Mouse (Mus musculus) CH12.LX (cell line): ENCODE measurements around the gene Tbc1d9.

Source experiments
- ELF1 ChIP-seq: IDR thresholded peaks from 2 replicates; pipeline ENCODE4 v1.6.1; 2014; ENCODE audit warnings: low read depth, mild to moderate bottlenecking, inconsistent platforms, low read length, improper control_type of control experiment
- ETS1 ChIP-seq: conservative IDR thresholded peaks from 2 replicates; pipeline ENCODE4 v1.6.1; 2012; ENCODE audit warnings: low read depth, mild to moderate bottlenecking, inconsistent platforms, low read length, improper control_type of control experiment, moderate library complexity
- JUN ChIP-seq: IDR thresholded peaks from 2 replicates; pipeline ENCODE4 v1.6.1; 2011; ENCODE audit warnings: low read depth, mild to moderate bottlenecking, low read length, improper control_type of control experiment, moderate library complexity; ENCODE audit not compliant: insufficient read depth
- JUND ChIP-seq: conservative IDR thresholded peaks from 2 replicates; pipeline ENCODE4 v1.6.1; 2011; ENCODE audit warnings: low read depth, low read length, improper control_type of control experiment
- MAFK ChIP-seq: IDR thresholded peaks from 2 replicates; pipeline ENCODE4 v1.6.1; 2011; ENCODE audit warnings: low read length, improper control_type of control experiment; ENCODE audit not compliant: insufficient replicate concordance
- MAZ ChIP-seq: IDR thresholded peaks from 2 replicates; pipeline ENCODE4 v1.6.1; 2012; ENCODE audit warnings: low read depth, mild to moderate bottlenecking, inconsistent platforms, low read length, improper control_type of control experiment, moderate library complexity
- MEF2A ChIP-seq: IDR thresholded peaks from 2 replicates; pipeline ENCODE4 v1.6.1; 2014; ENCODE audit warnings: low read depth, mild to moderate bottlenecking, inconsistent platforms, low read length, improper control_type of control experiment, borderline replicate concordance
- MXI1 ChIP-seq: IDR thresholded peaks from 2 replicates; pipeline ENCODE4 v1.6.1; 2011; ENCODE audit warnings: mild to moderate bottlenecking, low read depth, low read length, improper control_type of control experiment
- RCOR1 ChIP-seq: conservative IDR thresholded peaks from 2 replicates; pipeline ENCODE4 v1.6.1; 2012; ENCODE audit warnings: low read depth, mild to moderate bottlenecking, inconsistent platforms, low read length, improper control_type of control experiment
- ZC3H11A ChIP-seq: IDR thresholded peaks from 2 replicates; pipeline ENCODE4 v1.6.1; 2012; ENCODE audit warnings: low read depth, mild to moderate bottlenecking, inconsistent platforms, low read length, improper control_type of control experiment

DNA sequence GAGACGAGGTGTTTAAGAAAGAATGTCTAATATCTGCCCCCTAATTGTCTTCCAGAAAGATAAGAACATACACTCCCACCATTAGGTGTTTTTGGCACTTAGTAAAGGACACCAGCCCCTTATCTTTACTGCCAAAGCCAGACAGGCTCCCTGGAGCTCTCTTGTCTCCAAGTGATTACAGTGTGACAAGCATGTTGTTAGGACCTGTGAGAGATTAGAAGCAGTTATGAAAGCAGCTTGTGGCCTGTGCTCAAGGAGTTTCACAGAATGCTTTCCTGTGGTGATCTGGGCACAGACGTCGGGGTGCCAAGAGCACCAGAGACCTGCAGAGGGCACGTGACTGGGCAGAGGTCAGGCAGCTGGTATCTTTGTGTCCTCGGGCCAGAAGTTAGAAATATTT lies 49.9 kb downstream of the Tbc1d9 start:
- no peak for TF ChIP-seq ZC3H11A
- no peak for TF ChIP-seq ETS1
- no peak for TF ChIP-seq RCOR1
- TF ChIP-seq JUND: no peak
- TF ChIP-seq MAZ: no peak
- TF ChIP-seq ELF1: no peak
- no peak for TF ChIP-seq MEF2A
- TF ChIP-seq JUN: no peak
- TF ChIP-seq MXI1: no peak
- no peak for TF ChIP-seq MAFK
